Mouse (Mus musculus) activated CD4-positive, CD25-positive, alpha-beta regulatory T cell, adult 4 months (primary cell): ENCODE measurements around the gene Ap1s1. TPM values are rescaled to one million over a fixed set of nuclear protein-coding genes. Genes with fewer than 3 reads are reported as not detected.

Experiments
- ATAC-seq: one replicate; pipeline ENCODE4 v1.8.0; 2017
- polyA plus RNA-seq, 2 experiments: library from polyadenylated mRNA; unstranded; fragments of 100-300 nt; shearing (Covaris generic); gene quantifications; one replicate each; pipeline ENCODE4 v1.2.1; 2017

Ap1s1 gene
- polyA plus RNA-seq, result 10 to 100 TPM; 71.3 to 90.7 TPM

GRCm38 (mm10) chr5:137045402-137046323, at the start of gene Ap1s1:
Gene Ap1s1, minus strand, starts transcription at chr5:137046135.
- ATAC-seq, result peak; percentile 89

GRCm38 (mm10) chr5:137095135-137095534, 49.2 kb upstream of the Ap1s1 start:
- no peak for ATAC-seq

GRCm38 (mm10) chr5:137093720-137094119, 47.8 kb upstream of the Ap1s1 start:
- no peak for ATAC-seq

- no peak for ATAC-seq
These were observed 45.6 kb upstream of the Ap1s1 start for GRCm38 (mm10) chr5:137091560-137091959.

- no peak for ATAC-seq
These were observed 44.9 kb upstream of the Ap1s1 start for GRCm38 (mm10) chr5:137090870-137091269.

- ATAC-seq, result no peak
These were observed 41.5 kb upstream of the Ap1s1 start for GRCm38 (mm10) chr5:137087410-137087809.

GRCm38 (mm10) chr5:137085731-137086130, 39.8 kb upstream of the Ap1s1 start:
- ATAC-seq, result no peak

GRCm38 (mm10) chr5:137085021-137085420, 39.1 kb upstream of the Ap1s1 start:
- no peak for ATAC-seq

GRCm38 (mm10) chr5:137083051-137083450, 37.1 kb upstream of the Ap1s1 start:
- ATAC-seq, result no peak

- no peak for ATAC-seq
These were observed 33.9 kb upstream of the Ap1s1 start for GRCm38 (mm10) chr5:137079849-137080248.

GRCm38 (mm10) chr5:137078616-137079015, 32.7 kb upstream of the Ap1s1 start:
- ATAC-seq, result no peak

- no peak for ATAC-seq
These were observed 32.1 kb upstream of the Ap1s1 start for GRCm38 (mm10) chr5:137078041-137078440.

- no peak for ATAC-seq
These were observed 31.3 kb upstream of the Ap1s1 start for GRCm38 (mm10) chr5:137077187-137077586.

- no peak for ATAC-seq
These were observed 30.4 kb upstream of the Ap1s1 start for GRCm38 (mm10) chr5:137076191-137076930.

- no peak for ATAC-seq
These were observed 29.8 kb upstream of the Ap1s1 start for GRCm38 (mm10) chr5:137075726-137076125.

GRCm38 (mm10) chr5:137074191-137074651, 28.3 kb upstream of the Ap1s1 start:
- ATAC-seq, result no peak

- ATAC-seq, result no peak
These were observed 27.2 kb upstream of the Ap1s1 start for GRCm38 (mm10) chr5:137073141-137073540.

- peak; percentile 68 for ATAC-seq
These were observed 26.4 kb upstream of the Ap1s1 start, which contains the start of gene Serpine1 for GRCm38 (mm10) chr5:137072079-137072960. Gene Serpine1, minus strand, starts transcription at chr5:137072268.

- no peak for ATAC-seq
These were observed 25.1 kb upstream of the Ap1s1 start for GRCm38 (mm10) chr5:137070881-137071605.

GRCm38 (mm10) chr5:137068711-137069110, 22.8 kb upstream of the Ap1s1 start:
- ATAC-seq, result no peak

GRCm38 (mm10) chr5:137065923-137066322, 20.0 kb upstream of the Ap1s1 start:
- no peak for ATAC-seq

GRCm38 (mm10) chr5:137065454-137065853, 19.5 kb upstream of the Ap1s1 start:
- ATAC-seq, result no peak
